Mouse (Mus musculus) CH12.LX (cell line): ENCODE results near the gene Nepro. TPM values are rescaled to one million over a fixed set of nuclear protein-coding genes. Genes with fewer than 3 reads are reported as not detected.

Source experiments
- DNase-seq: peaks from one replicate; pipeline ENCODE4 v3.0.0-alpha.2; 2013; ENCODE audit errors: extremely low read depth
- H3K27ac ChIP-seq: 2 replicates; pipeline ENCODE4 v1.5.1; 2012; ENCODE audit warnings: low read depth, mild to moderate bottlenecking, control low read depth, moderate library complexity; ENCODE audit not compliant: insufficient read depth
- H3K27me3 ChIP-seq: replicated peaks from 2 replicates; pipeline ENCODE3; 2012; ENCODE audit warnings: inconsistent platforms
- H3K36me3 ChIP-seq, 2 experiments: replicated peaks in 1 of 2; 2 replicates each; pipeline versions ENCODE3 to v1.6.1; 2012; ENCODE audit warnings: inconsistent platforms in 1 of 2, low read length in 1 of 2, mild to moderate bottlenecking in 1 of 2, mixed read lengths in 1 of 2, moderate library complexity in 1 of 2; ENCODE audit not compliant: control insufficient read depth in 1 of 2, insufficient read depth in 1 of 2
- H3K4me1 ChIP-seq, 2 experiments: 2 replicates each; pipeline ENCODE4 v1.6.1; 2012; ENCODE audit warnings: inconsistent platforms in 1 of 2, moderate library complexity in 1 of 2; ENCODE audit not compliant: insufficient read depth in 2 of 2, control insufficient read depth in 1 of 2
- H3K4me2 ChIP-seq: 2 replicates; pipeline ENCODE4 v1.6.1; 2012; ENCODE audit warnings: low read depth, mild to moderate bottlenecking, control low read depth; ENCODE audit not compliant: poor library complexity, insufficient read depth, severe bottlenecking
- H3K4me3 ChIP-seq, 3 experiments: fragments of 150-350 bp in 1 of 3; sonication (generic) in 1 of 3; replicated peaks in 1 of 3; 2 replicates each; pipeline versions ENCODE3 to v1.5.1; 2011 to 2012; ENCODE audit warnings: low read depth in 2 of 3, low read length in 2 of 3, mild to moderate bottlenecking in 2 of 3, moderate library complexity in 2 of 3, control low read depth in 1 of 3, improper control_type of control experiment in 1 of 3, inconsistent platforms in 1 of 3, mixed read lengths in 1 of 3; ENCODE audit not compliant: poor library complexity in 1 of 3
- H3K79me2 ChIP-seq: replicated peaks from 2 replicates; pipeline ENCODE4 v1.6.1; 2012; ENCODE audit warnings: mild to moderate bottlenecking, moderate library complexity; ENCODE audit not compliant: control insufficient read depth, poor library complexity, insufficient read depth, severe bottlenecking; ENCODE audit errors: extremely low read depth
- H3K9ac ChIP-seq: 2 replicates; pipeline ENCODE4 v1.6.1; 2012; ENCODE audit warnings: low read depth, mild to moderate bottlenecking, control low read depth, moderate library complexity; ENCODE audit not compliant: insufficient read depth
- H3K9me3 ChIP-seq: replicated peaks from 2 replicates; pipeline ENCODE3; 2012; ENCODE audit warnings: low read length, inconsistent platforms, mixed read lengths
- CHD1 ChIP-seq: IDR thresholded peaks from 2 replicates; pipeline ENCODE4 v1.6.1; 2012; ENCODE audit warnings: low read depth, low read length, improper control_type of control experiment, inconsistent platforms
- ELF1 ChIP-seq: IDR thresholded peaks from 2 replicates; pipeline ENCODE4 v1.6.1; 2014; ENCODE audit warnings: low read depth, mild to moderate bottlenecking, inconsistent platforms, low read length, improper control_type of control experiment
- GABPA ChIP-seq: IDR thresholded peaks from 2 replicates; pipeline ENCODE4 v1.6.1; 2012; ENCODE audit warnings: low read depth, low read length, improper control_type of control experiment, inconsistent platforms; ENCODE audit not compliant: insufficient replicate concordance
- JUN ChIP-seq: IDR thresholded peaks from 2 replicates; pipeline ENCODE4 v1.6.1; 2011; ENCODE audit warnings: low read depth, mild to moderate bottlenecking, low read length, improper control_type of control experiment, moderate library complexity; ENCODE audit not compliant: insufficient read depth
- MAFK ChIP-seq: IDR thresholded peaks from 2 replicates; pipeline ENCODE4 v1.6.1; 2011; ENCODE audit warnings: low read length, improper control_type of control experiment; ENCODE audit not compliant: insufficient replicate concordance
- MAX ChIP-seq: IDR thresholded peaks from 2 replicates; pipeline ENCODE4 v1.6.1; 2011; ENCODE audit warnings: low read length, improper control_type of control experiment
- MEF2A ChIP-seq: IDR thresholded peaks from 2 replicates; pipeline ENCODE4 v1.6.1; 2014; ENCODE audit warnings: low read depth, mild to moderate bottlenecking, inconsistent platforms, low read length, improper control_type of control experiment, borderline replicate concordance
- MXI1 ChIP-seq: IDR thresholded peaks from 2 replicates; pipeline ENCODE4 v1.6.1; 2011; ENCODE audit warnings: mild to moderate bottlenecking, low read depth, low read length, improper control_type of control experiment
- MYC ChIP-seq: IDR thresholded peaks from 2 replicates; pipeline ENCODE4 v1.6.1; 2011; ENCODE audit warnings: low read depth, mild to moderate bottlenecking, improper control_type of control experiment, low read length
- NRF1 ChIP-seq: IDR thresholded peaks from 2 replicates; pipeline ENCODE4 v1.6.1; 2014; ENCODE audit warnings: low read depth, mild to moderate bottlenecking, inconsistent platforms, low read length, improper control_type of control experiment, moderate library complexity
- PAX5 ChIP-seq: IDR thresholded peaks from 2 replicates; pipeline ENCODE4 v1.6.1; 2012; ENCODE audit warnings: low read length, inconsistent platforms, mixed read lengths
- RAD21 ChIP-seq: IDR thresholded peaks from 2 replicates; pipeline ENCODE4 v1.6.1; 2011; ENCODE audit warnings: low read depth, mild to moderate bottlenecking, low read length, improper control_type of control experiment, moderate library complexity
- RCOR1 ChIP-seq: conservative IDR thresholded peaks from 2 replicates; pipeline ENCODE4 v1.6.1; 2012; ENCODE audit warnings: low read depth, mild to moderate bottlenecking, inconsistent platforms, low read length, improper control_type of control experiment
- SIN3A ChIP-seq: IDR thresholded peaks from 2 replicates; pipeline ENCODE4 v1.6.1; 2012; ENCODE audit warnings: low read length, improper control_type of control experiment, inconsistent platforms
- TBP ChIP-seq: conservative IDR thresholded peaks from 2 replicates; pipeline ENCODE4 v1.6.1; 2011; ENCODE audit warnings: low read depth, low read length, improper control_type of control experiment
- TCF12 ChIP-seq: IDR thresholded peaks from 2 replicates; pipeline ENCODE4 v1.6.1; 2014; ENCODE audit warnings: low read depth, mild to moderate bottlenecking, inconsistent platforms, low read length, improper control_type of control experiment
- USF1 ChIP-seq: IDR thresholded peaks from 2 replicates; pipeline ENCODE4 v1.6.1; 2014; ENCODE audit warnings: low read depth, mild to moderate bottlenecking, inconsistent platforms, low read length, improper control_type of control experiment
- ZC3H11A ChIP-seq: IDR thresholded peaks from 2 replicates; pipeline ENCODE4 v1.6.1; 2012; ENCODE audit warnings: low read depth, mild to moderate bottlenecking, inconsistent platforms, low read length, improper control_type of control experiment
- dilution Hi-C: fragments of 300-500 bp; cut with MboI; formaldehyde crosslinking; loops from 2 replicates; pipeline ENCODE4 v1.14.3; 2020; ENCODE audit warnings: low sequenced_read_pairs; ENCODE audit not compliant: extremely low pct_unique_long_range_greater_than_20kb, extremely low pct_ligation_motif_present
- in situ Hi-C: fragments of 300-500 bp; cut with MboI; formaldehyde crosslinking; loops from 3 replicates; pipeline ENCODE4 v1.14.3; 2019; ENCODE audit warnings: low sequenced_read_pairs, low pct_ligation_motif_present, low pct_unique_long_range_greater_than_20kb, mixed read lengths
- polyA plus RNA-seq: library from polyadenylated mRNA; unstranded; fragments of >175 nt; gene quantifications from 2 replicates; pipeline ENCODE4 v1.2.1, GENCODE M21; 2012; ENCODE audit warnings: low read depth; ENCODE audit not compliant: insufficient read length
- total RNA-seq, 2 experiments: library from RNA; depleted of rRNA; stranded (reverse); fragments of 300-350 nt in 1 of 2; fragments of >200 nt in 1 of 2; gene quantifications; 2 replicates each; pipeline ENCODE4 v1.2.3; 2012 to 2014

Gene Nepro
- total and polyA plus RNA-seq, 3 experiments, result 14.0 to 35.4 (median 34.5) TPM

DNA sequence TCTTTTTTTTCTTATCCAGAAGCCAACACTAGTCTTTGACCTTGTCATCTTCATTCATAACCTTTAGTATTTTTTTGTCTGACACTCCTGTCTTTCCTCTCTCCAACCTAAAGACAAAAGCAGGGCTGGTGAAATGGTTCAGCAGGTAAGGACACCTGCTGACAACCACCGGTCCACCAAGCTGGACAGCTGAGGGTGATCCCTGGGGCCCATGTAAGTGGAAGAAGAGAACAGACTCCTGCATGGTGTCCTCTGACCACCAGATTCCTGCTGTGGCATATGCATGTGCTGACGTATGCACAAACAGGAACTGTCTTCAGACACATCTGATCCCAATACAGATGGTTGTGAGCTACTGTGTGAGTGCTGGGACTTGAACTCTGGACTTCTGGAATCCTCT is 33.0 kb upstream of the Nepro start:
- H3K4me2 ChIP-seq, result no peak overlapping the region
- dilution Hi-C loops (no loop called here), in situ Hi-C loops (no loop called here)
- H3K27me3 ChIP-seq, result no peaks in the 10 kb centered on the region
- no peak overlapping the region for H3K4me3 ChIP-seq
- no peak overlapping the region for H3K9ac ChIP-seq
- no peak for TF ChIP-seq USF1
- TF ChIP-seq ZC3H11A, result no peak
- DNase-seq, result no peak
- no peaks in the 10 kb centered on the region for H3K9me3 ChIP-seq
- H3K36me3 ChIP-seq, result no peaks in the 10 kb centered on the region
- H3K79me2 ChIP-seq, result no peaks in the 10 kb centered on the region
- H3K27ac ChIP-seq, result no peak overlapping the region
- H3K4me1 ChIP-seq, result no peaks in the 10 kb centered on the region

DNA sequence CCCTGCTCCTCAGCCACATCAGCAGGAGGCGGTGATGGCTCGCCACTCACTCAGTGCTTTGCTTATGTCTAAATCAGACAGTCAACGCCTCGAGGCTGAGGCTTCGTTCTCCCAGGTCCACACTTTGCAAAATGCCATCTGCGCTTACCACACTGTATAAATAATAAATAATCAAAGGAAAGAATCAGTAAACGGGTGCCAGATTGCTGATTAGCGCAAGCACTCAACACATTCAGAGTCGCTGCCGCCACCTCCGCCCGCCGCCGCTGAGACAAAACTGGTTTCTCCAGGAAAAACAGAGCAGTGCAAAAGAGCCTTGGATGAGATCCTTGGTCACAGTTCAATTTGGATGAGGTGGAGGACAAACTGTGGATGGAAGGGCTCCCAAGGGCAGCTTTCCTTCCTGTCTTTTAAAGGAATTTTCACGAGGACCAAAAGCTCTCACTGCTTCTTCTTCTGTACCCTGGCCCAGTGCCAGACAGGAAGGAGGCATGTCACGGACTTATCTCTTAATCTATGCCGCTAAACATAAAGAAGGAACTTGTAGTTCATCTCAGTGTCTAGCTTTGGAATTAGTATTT is 32.5 kb upstream of the Nepro start:
- H3K4me1 ChIP-seq, result no peaks in the 10 kb centered on the region
- no peaks in the 10 kb centered on the region for H3K36me3 ChIP-seq
- no peak overlapping the region for H3K4me3 ChIP-seq
- H3K79me2 ChIP-seq, result no peaks in the 10 kb centered on the region
- no peak overlapping the region for H3K9ac ChIP-seq
- no peak overlapping the region for H3K27ac ChIP-seq
- H3K4me2 ChIP-seq, result no peak overlapping the region
- peaks cover 1% of the 10 kb centered on the region for H3K27me3 ChIP-seq
- in situ Hi-C loops (no loop called here), dilution Hi-C loops (no loop called here)
- DNase-seq, result no peak
- H3K9me3 ChIP-seq, result no peaks in the 10 kb centered on the region
- no peak for TF ChIP-seq TCF12
- no peak for TF ChIP-seq ELF1
- no peak for TF ChIP-seq TBP
- no peak for TF ChIP-seq GABPA
- TF ChIP-seq PAX5, result no peak

DNA sequence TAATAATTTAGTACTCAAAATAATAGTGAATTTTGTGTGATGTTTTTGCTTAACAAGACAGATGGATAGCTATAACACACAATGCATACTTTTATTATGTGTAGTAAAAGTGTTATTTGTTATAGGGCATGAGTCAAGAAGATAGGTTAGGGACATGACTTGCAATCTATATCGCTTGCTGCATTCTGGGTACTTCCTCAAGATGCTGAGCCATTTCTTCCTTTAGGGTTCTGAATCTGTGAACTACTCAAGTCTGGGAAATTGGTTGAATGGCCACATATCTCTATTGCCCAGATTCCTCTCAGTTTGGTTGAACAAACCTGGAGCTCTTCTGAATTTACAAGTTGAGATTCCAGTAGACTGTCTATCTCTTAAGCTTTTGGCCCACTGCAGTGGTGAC is 31.6 kb upstream of the Nepro start:
- no peaks in the 10 kb centered on the region for H3K9me3 ChIP-seq
- no peaks in the 10 kb centered on the region for H3K4me1 ChIP-seq
- no peaks in the 10 kb centered on the region for H3K36me3 ChIP-seq
- dilution Hi-C loops, result no loop called here
- no peak overlapping the region for H3K9ac ChIP-seq
- no peak overlapping the region for H3K27ac ChIP-seq
- no peak overlapping the region for H3K4me2 ChIP-seq
- no peak for DNase-seq
- H3K79me2 ChIP-seq, result no peaks in the 10 kb centered on the region
- in situ Hi-C loops, result no loop called here
- no peak overlapping the region for H3K4me3 ChIP-seq
- H3K27me3 ChIP-seq, result peaks cover 1% of the 10 kb centered on the region
- TF ChIP-seq TBP (no peak), USF1 (no peak), MYC (no peak), CHD1 (no peak), MEF2A (no peak), MXI1 (no peak), SIN3A (no peak), MAX (no peak), RAD21 (no peak), RCOR1 (no peak), JUN (no peak), MAFK (no peak), NRF1 (no peak)
